Mouse (Mus musculus) liver, embryonic 13.5 days (tissue): ENCODE results near the gene Abcb11. TPM values are rescaled to one million over a fixed set of nuclear protein-coding genes. Genes with fewer than 3 reads are reported as not detected.
"Not testable (repeated sequence)": the region's sequence is repeated elsewhere in the genome, so short reads cannot be mapped to it uniquely, and the experiment has no call there.

Experiments used
- ATAC-seq: fragments of 200-750 bp; cut with Nextera tagmentation; 2 replicates; pipeline ENCODE4 v1.8.0; 2017; ENCODE audit warnings: low read depth, mild to moderate bottlenecking, moderate number of reproducible peaks, moderate library complexity
- DNase-seq: peaks from one replicate; pipeline ENCODE4 v3.0.0; 2022
- H3K27ac ChIP-seq: fragments of 300-500 bp; sonication (generic); 2 replicates; pipeline ENCODE4 v1.5.1; 2015; ENCODE audit warnings: moderate library complexity, mild to moderate bottlenecking, inconsistent platforms
- H3K27me3 ChIP-seq: fragments of 300-500 bp; sonication (generic); 2 replicates; pipeline ENCODE4 v1.6.1; 2015; ENCODE audit warnings: mild to moderate bottlenecking, inconsistent platforms
- H3K36me3 ChIP-seq: fragments of 300-500 bp; sonication (generic); 2 replicates; pipeline ENCODE4 v1.6.1; 2015; ENCODE audit warnings: mild to moderate bottlenecking, inconsistent platforms
- H3K4me1 ChIP-seq: fragments of 300-500 bp; sonication (generic); replicated peaks from 2 replicates; pipeline ENCODE4 v1.6.1; 2015; ENCODE audit warnings: inconsistent platforms
- H3K4me2 ChIP-seq: fragments of 300-500 bp; sonication (generic); 2 replicates; pipeline ENCODE4 v1.6.1; 2015; ENCODE audit warnings: inconsistent platforms, mild to moderate bottlenecking, moderate library complexity
- H3K4me3 ChIP-seq: fragments of 300-500 bp; sonication (generic); replicated peaks from 2 replicates; pipeline ENCODE4 v1.5.1; 2015; ENCODE audit warnings: mild to moderate bottlenecking, inconsistent platforms
- H3K9ac ChIP-seq: fragments of 300-500 bp; sonication (generic); 2 replicates; pipeline ENCODE4 v1.6.1; 2015; ENCODE audit warnings: mild to moderate bottlenecking, inconsistent platforms
- H3K9me3 ChIP-seq: fragments of 300-500 bp; sonication (generic); replicated peaks from 2 replicates; pipeline ENCODE4 v1.6.1; 2016; ENCODE audit warnings: inconsistent platforms
- WGBS: fragments of 180-500 bp; shearing (Covaris S2); methylation state at CpG from one replicate; pipeline ENCODE4 v1.1.7; 2015; ENCODE audit not compliant: insufficient replicate concordance; 5-methylcytosine and 5-hydroxymethylcytosine counted together
- polyA plus RNA-seq: library from polyadenylated mRNA; unstranded; fragments of >200 nt; fragmentation: Nextera tagmentation; extraction: Ambion mirVana; gene quantifications from 2 replicates; pipeline ENCODE4 v1.2.1, GENCODE M21; 2015

Abcb11 gene
- 2.3 and 3.0 TPM in 2 replicates for polyA plus RNA-seq

GRCm38 (mm10) chr2:69342496-69343221 is at the start of gene Abcb11:
Gene Abcb11, minus strand, starts transcription at chr2:69342616.
- H3K4me3 ChIP-seq, result no peak within 1 kb of the TSS
- peaks cover 2% of the 10 kb centered on the region; the same call in 1 of the 2 replicates for H3K4me1 ChIP-seq
- no peak for DNase-seq
- H3K9ac ChIP-seq, result no peak within 1 kb of the TSS
- 52% methylated on average over 9 of the region's 9 CpGs for WGBS
- peak within 1 kb of the TSS; percentile 43; the same call in 1 of the 2 replicates for H3K27ac ChIP-seq
- no peaks in the 10 kb centered on the region for H3K9me3 ChIP-seq
- no peak within 1 kb of the TSS for H3K4me2 ChIP-seq
- H3K36me3 ChIP-seq, result no peaks in the 10 kb centered on the region
- peak; percentile 53; the same call in 1 of the 2 replicates for ATAC-seq
- no peaks in the 10 kb centered on the region for H3K27me3 ChIP-seq

- H3K9me3 ChIP-seq, result no peaks in the 10 kb centered on the region
- H3K27me3 ChIP-seq, result no peaks in the 10 kb centered on the region
- WGBS, result 47% methylated on average over 3 of the region's 3 CpGs
- H3K4me2 ChIP-seq, result no peak overlapping the region
- no peak overlapping the region for H3K9ac ChIP-seq
- no peaks in the 10 kb centered on the region for H3K4me1 ChIP-seq
- no peak overlapping the region for H3K4me3 ChIP-seq
- H3K27ac ChIP-seq, result peak overlapping the region; percentile 72
- H3K36me3 ChIP-seq, result no peaks in the 10 kb centered on the region
- peak; percentile 91 for ATAC-seq
- DNase-seq, result peak; percentile 5
Observed at GRCm38 (mm10) chr2:69386118-69386871, 43.9 kb upstream of the Abcb11 start.

- DNase-seq (no peak), ATAC-seq (no peak)
- Histone ChIP-seq H3K4me2 (no peak overlapping the region), H3K27me3 (no peaks in the 10 kb centered on the region), H3K27ac (no peak overlapping the region), H3K4me3 (no peak overlapping the region), H3K9me3 (no peaks in the 10 kb centered on the region), H3K9ac (no peak overlapping the region), H3K4me1 (no peaks in the 10 kb centered on the region), H3K36me3 (no peaks in the 10 kb centered on the region)
- WGBS, result 30% methylated on average over 5 of the region's 5 CpGs
Observed at GRCm38 (mm10) chr2:69382838-69383237, 40.4 kb upstream of the Abcb11 start.

- DNase-seq, result no peak
- Histone ChIP-seq H3K4me3 (no peak overlapping the region), H3K27ac (no peak overlapping the region), H3K9ac (no peak overlapping the region), H3K9me3 (no peaks in the 10 kb centered on the region), H3K4me1 (no peaks in the 10 kb centered on the region), H3K36me3 (no peaks in the 10 kb centered on the region), H3K4me2 (no peak overlapping the region), H3K27me3 (no peaks in the 10 kb centered on the region)
- ATAC-seq, result no peak
- 26% methylated on average over 8 of the region's 8 CpGs for WGBS
Observed at GRCm38 (mm10) chr2:69381740-69382139, 39.3 kb upstream of the Abcb11 start.

- WGBS, result 10% methylated on average over 13 of the region's 13 CpGs
- Histone ChIP-seq H3K27ac (no peak within 1 kb of the TSS), H3K4me3 (no peak within 1 kb of the TSS), H3K4me1 (no peaks in the 10 kb centered on the region), H3K4me2 (no peak within 1 kb of the TSS), H3K9ac (no peak within 1 kb of the TSS), H3K9me3 (no peaks in the 10 kb centered on the region), H3K36me3 (no peaks in the 10 kb centered on the region), H3K27me3 (no peaks in the 10 kb centered on the region)
- DNase-seq (peak; percentile 8), ATAC-seq (no peak)
Observed at GRCm38 (mm10) chr2:69380281-69380680, 37.9 kb upstream of the Abcb11 start, which contains the start of gene Dhrs9. Gene Dhrs9, plus strand, starts transcription at chr2:69380445.

GRCm38 (mm10) chr2:69379801-69380200 is 37.4 kb upstream of the Abcb11 start:
- 41% methylated on average over 1 of the region's 1 CpGs for WGBS
- Histone ChIP-seq H3K36me3 (no peaks in the 10 kb centered on the region), H3K9me3 (no peaks in the 10 kb centered on the region), H3K4me1 (no peaks in the 10 kb centered on the region), H3K27me3 (no peaks in the 10 kb centered on the region), H3K4me2 (no peak overlapping the region), H3K9ac (no peak overlapping the region), H3K27ac (no peak overlapping the region), H3K4me3 (no peak overlapping the region)
- DNase-seq (no peak), ATAC-seq (no peak)

- H3K36me3 ChIP-seq, result no peaks in the 10 kb centered on the region
- H3K27me3 ChIP-seq, result no peaks in the 10 kb centered on the region
- H3K4me3 ChIP-seq, result no peak overlapping the region
- no peaks in the 10 kb centered on the region for H3K4me1 ChIP-seq
- 50% methylated on average over 2 of the region's 2 CpGs for WGBS
- no peak for ATAC-seq
- H3K9ac ChIP-seq, result no peak overlapping the region
- no peaks in the 10 kb centered on the region for H3K9me3 ChIP-seq
- no peak overlapping the region for H3K27ac ChIP-seq
- no peak for DNase-seq
- no peak overlapping the region for H3K4me2 ChIP-seq
Observed at GRCm38 (mm10) chr2:69376780-69377179, 34.4 kb upstream of the Abcb11 start.

GRCm38 (mm10) chr2:69365275-69365674 is 22.9 kb upstream of the Abcb11 start:
- WGBS, result 74% methylated on average over 1 of the region's 1 CpGs

GRCm38 (mm10) chr2:69364831-69365230 is 22.4 kb upstream of the Abcb11 start:
- Histone ChIP-seq H3K9me3 (no peaks in the 10 kb centered on the region), H3K27me3 (no peaks in the 10 kb centered on the region), H3K4me1 (no peaks in the 10 kb centered on the region), H3K9ac (no peak overlapping the region), H3K36me3 (no peaks in the 10 kb centered on the region), H3K4me2 (no peak overlapping the region), H3K27ac (no peak overlapping the region), H3K4me3 (no peak overlapping the region)
- WGBS, result 54% methylated on average over 2 of the region's 2 CpGs
- ATAC-seq (no peak), DNase-seq (no peak)

More at GRCm38 (mm10) chr2:69365275-69365674, 22.9 kb upstream of the Abcb11 start:
- H3K27ac ChIP-seq, result no peak overlapping the region
- H3K9ac ChIP-seq, result no peak overlapping the region
- DNase-seq (no peak), ATAC-seq (no peak)
- no peaks in the 10 kb centered on the region for H3K9me3 ChIP-seq
- no peak overlapping the region for H3K4me3 ChIP-seq
- H3K27me3 ChIP-seq, result no peaks in the 10 kb centered on the region
- no peaks in the 10 kb centered on the region for H3K4me1 ChIP-seq
- H3K36me3 ChIP-seq, result no peaks in the 10 kb centered on the region
- no peak overlapping the region for H3K4me2 ChIP-seq

GRCm38 (mm10) chr2:69355402-69355801 is 13.0 kb upstream of the Abcb11 start:
- not testable (repeated sequence) for H3K4me3 ChIP-seq

GRCm38 (mm10) chr2:69341506-69341905 is 910 bp downstream of the Abcb11 start:
- Histone ChIP-seq H3K27ac (peak overlapping the region; percentile 43; the same call in 1 of the 2 replicates), H3K9ac (no peak overlapping the region), H3K4me1 (peaks cover 2% of the 10 kb centered on the region; the same call in 1 of the 2 replicates), H3K27me3 (no peaks in the 10 kb centered on the region), H3K36me3 (no peaks in the 10 kb centered on the region), H3K9me3 (no peaks in the 10 kb centered on the region), H3K4me3 (no peak overlapping the region), H3K4me2 (no peak overlapping the region)
- 79% methylated on average over 6 of the region's 6 CpGs for WGBS
- ATAC-seq (no peak), DNase-seq (no peak)

More at GRCm38 (mm10) chr2:69355402-69355801, 13.0 kb upstream of the Abcb11 start:
- ATAC-seq, result peak; percentile 100
- H3K36me3 ChIP-seq, H3K4me1 ChIP-seq, H3K4me2 ChIP-seq, H3K27ac ChIP-seq, DNase-seq, H3K27me3 ChIP-seq, H3K9ac ChIP-seq, H3K9me3 ChIP-seq: not testable (repeated sequence)
